In the genomic region with DNA sequence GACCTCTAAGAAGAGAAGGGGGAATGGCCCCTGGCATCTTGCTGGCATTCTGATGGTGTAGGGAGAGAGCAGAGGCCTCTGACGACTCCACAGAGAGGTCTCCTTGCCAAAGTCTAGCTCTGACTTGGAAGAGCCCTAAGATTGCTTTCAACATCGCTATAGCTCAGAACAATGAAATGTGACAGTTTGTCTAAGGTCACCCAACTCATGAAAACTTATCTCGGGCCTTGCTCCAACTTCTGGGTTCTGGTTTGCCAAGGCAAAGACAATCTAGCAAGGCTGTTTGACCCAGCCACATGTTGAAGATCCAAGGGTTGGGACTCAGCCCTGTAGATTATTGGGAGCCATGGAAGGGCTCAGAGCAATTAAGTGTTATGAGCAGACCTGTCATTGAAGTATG, we compare ENCODE assay signal across 1 mouse cellular context.
TF ChIP-seq lines count a peak whose summit lies in the region.

No protein-coding gene starts in this region.

TF ChIP-seq in myocyte, 11 proteins besides CTCF, POLR2A, EP300 and RAD21 (continued from another document):
- TF ChIP-seq MYOD1 (IDR thresholded peaks at IDR 0.05; ENCODE audit: control insufficient read depth in 1 of 3, insufficient read length in 2 of 3, low read depth in 2 of 3) (no peak), CEBPB (IDR thresholded peaks at IDR 0.05; ENCODE audit: insufficient read depth, poor library complexity, severe bottlenecking) (no peak), MYOG (IDR thresholded peaks at IDR 0.05; ENCODE audit: control insufficient read depth in 1 of 3, insufficient read depth in 1 of 3, insufficient read length in 2 of 3, low read depth in 2 of 3) (no peak), POLR2AphosphoS2 (IDR thresholded peaks at IDR 0.05; ENCODE audit: insufficient read length, low read depth) (no peak), USF1 (IDR thresholded peaks at IDR 0.05; ENCODE audit: low read depth) (no peak), MAX (IDR thresholded peaks at IDR 0.05; ENCODE audit: low read depth) (no peak), TCF12 (IDR thresholded peaks at IDR 0.05; ENCODE audit: insufficient read depth, poor library complexity, severe bottlenecking) (no peak)
